Mouse (Mus musculus) T-helper 2 cell (primary cell): ENCODE results near the gene Ttc39b.

ENCODE experiments used
- in situ Hi-C: fragments of 300-600 bp; cut with MboI, MseI; formaldehyde crosslinking; loops from one replicate; pipeline ENCODE4 v1.15.1; 2025; ENCODE audit warnings: high pct_unique_total_duplicates

Gene Ttc39b

DNA sequence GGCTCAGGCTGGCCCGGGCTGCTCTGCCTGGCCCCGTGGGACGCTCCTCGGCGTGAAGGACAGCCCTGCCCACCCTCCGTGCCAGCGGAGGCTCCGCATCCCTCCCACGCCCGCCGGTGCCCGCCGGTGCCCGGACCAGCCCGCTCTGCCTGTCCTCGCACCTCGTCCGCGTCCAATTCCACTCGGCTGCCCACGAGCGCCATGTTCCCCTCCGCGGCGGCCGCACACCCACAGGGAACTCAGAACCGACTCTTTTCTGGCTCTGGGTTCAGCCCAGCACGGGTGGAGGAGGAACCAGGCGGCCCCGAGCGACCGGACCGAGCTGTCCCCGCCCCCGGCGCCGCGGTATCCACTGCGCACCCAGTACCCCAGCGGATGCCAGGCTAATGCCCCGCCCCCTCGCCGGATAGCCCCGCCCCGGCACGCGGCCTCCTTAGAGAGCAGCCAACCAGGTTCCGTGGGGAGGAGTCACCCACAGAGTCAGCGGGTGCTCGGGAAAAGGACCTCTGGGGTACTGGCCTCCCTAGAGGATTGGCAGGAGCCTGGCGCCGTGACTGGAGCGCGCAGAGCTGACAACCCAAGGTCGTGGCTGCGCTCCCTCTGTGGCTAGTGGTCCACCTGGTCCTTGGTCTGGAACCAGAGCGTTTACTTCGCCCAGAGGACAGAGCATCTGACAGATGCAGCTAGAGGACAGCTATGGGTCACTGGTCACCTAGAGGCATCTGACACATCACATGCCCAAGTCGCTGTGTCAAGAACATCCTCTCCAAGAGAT, at the start of gene Ttc39b:
Gene Ttc39b, minus strand, starts transcription at position 346 of the 775 bp plus-strand sequence.
- in situ Hi-C loops: loop anchor here (5.0 to 10.0 kb wide), 2 partner anchors 93 to 1561 kb away; partner anchors contain the start of genes Cntln and Snapc3

- in situ Hi-C loops: no loop called here
Measured at GRCm38 (mm10) chr4:83373381-83373780, 49.3 kb upstream of the Ttc39b start.

DNA sequence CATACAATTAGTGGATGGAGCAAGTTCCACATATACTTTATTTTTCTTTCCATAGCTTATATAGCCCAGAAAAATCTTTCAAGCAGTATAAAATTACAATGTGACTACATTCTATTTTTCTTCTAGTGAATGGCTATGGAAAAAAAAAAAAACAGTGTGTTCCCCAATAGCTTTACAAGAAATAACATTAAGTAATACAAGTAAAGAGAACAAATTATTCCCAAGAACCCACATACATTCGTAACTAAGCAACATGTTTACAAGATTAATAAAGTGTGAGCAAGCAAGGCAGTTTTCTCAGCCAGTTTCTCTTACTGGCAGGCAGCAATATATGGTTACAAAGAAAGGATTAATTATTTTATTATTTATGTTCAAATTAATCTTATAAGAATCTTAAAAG, 33.7 kb upstream of the Ttc39b start:
- in situ Hi-C loops: no loop called here

GRCm38 (mm10) chr4:83354786-83355185, 30.7 kb upstream of the Ttc39b start:
- in situ Hi-C loops: no loop called here

GRCm38 (mm10) chr4:83353949-83354348, 29.9 kb upstream of the Ttc39b start:
- in situ Hi-C loops: no loop called here

DNA sequence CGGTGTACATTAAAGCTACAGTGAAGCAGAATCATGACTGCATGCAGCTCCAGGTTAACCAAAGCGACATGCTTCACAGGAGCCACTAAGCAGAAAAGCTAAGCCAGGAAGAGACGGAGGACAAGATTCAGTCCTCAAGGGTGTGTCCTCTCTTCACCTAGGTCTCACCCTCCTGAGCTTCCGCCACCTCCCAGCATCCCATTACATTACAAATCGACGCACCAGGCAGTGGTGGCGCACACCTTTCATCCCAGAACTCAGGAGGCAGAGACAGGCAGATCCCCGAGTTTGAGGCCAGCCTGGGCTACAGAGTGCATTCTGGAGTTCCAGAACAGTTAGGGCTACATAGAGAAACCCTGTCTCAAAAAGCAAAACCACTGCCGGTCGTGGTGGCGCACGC, 29.2 kb upstream of the Ttc39b start:
- in situ Hi-C loops: no loop called here

- in situ Hi-C loops: no loop called here
Measured at GRCm38 (mm10) chr4:83350719-83351118, 26.7 kb upstream of the Ttc39b start.

DNA sequence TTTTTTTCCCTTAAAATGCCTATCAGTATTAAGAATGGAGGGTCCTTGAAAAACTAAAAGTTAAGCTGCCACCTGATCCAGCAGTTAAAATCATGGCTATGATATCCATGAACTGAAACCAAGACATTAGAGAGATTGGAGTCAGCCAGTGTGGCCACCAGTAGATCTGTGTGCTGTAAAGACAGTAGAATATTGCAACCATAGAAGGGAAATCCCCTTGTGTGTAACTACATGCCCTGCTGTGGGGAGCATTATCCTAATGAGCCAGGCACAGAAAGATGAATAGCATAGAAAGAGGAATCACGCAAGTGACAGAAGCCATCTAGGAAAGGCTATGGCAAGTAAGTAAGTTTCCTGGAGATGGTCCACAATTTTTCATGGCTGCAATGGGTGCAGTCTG, 24.9 kb upstream of the Ttc39b start:
- in situ Hi-C loops: no loop called here

DNA sequence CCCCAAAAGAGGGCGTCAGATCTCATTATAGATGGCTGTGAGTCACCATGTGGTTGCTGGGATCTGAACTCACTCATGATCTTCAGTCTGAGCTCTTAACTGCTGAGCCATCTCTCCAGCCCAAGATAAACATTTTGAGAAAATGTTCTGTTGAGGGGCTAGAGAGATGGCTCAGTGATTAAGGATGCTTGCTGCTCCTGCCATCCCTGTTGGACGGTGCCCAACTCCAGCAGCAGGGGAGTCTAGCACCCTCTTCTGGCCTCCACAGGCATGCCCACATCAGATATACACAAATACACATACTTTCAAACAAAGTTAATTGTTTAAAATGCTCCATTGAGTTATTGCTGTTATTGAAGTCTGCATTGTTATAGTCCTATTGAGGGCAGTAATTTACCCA, 19.8 kb upstream of the Ttc39b start:
- in situ Hi-C loops: no loop called here

DNA sequence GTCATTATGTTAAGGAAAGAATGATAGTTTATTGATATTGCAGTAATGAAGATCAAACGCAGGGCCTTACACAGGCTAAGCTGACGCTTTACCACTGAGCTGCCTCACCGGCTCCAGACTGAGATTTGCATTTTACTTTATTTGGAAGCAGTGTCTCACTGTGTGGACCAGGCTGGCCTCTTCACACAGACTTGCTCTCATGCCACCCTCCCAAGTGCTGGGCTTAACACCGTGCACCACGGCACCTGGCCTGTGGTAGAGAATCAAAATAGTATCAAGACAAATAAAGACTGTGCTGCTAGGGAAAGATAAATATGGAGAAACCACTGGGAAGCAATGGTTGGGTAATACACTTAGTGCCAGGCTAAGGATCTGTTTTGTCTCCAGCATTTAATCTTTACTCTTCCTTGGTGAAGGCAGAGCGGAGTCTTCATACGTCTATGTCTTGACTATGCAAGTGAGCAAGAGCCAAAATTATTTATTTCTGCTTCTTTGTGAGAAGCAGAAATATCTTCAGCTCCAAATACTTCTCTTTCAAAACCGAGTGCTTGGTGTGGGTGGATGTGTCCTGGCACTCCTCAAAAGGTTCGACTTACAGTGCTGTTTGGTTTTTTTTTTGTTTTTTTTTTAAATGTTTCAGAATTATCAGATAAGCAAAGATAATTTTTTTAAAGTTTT, 19.2 kb upstream of the Ttc39b start:
- in situ Hi-C loops: no loop called here

DNA sequence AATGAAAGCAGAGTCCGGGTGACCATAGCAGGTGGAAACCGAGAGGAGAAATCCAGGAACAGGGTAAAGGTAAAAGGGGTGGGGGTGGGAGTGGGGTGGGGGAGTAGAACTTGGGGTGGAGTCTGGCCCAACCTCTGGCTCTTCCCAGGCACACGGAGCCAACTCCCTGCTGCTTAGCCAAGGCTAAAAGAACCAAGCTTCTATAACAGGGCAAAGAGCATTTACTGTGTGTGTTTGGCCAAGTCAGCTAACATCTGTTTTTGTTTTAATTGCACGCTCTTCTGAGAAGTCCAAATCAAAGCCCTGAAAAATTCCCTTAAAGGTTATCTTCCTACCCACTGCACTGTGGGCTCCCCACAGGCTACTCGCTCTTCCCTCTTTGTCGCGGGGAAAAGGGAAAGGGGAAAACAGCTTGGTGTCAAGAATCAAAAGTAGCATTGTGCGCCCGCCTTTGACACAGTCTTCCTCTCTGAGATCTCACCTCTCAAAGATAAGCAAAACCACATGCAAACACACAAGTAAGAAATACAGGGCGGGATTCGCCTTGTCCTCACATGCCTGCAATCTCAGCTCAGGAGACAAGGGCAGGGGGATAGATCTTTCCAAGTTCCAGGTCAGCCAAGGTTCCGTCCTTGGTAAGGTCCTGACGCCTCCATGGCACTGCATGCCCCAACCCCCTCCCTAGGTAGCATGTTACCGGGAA, 18.4 kb upstream of the Ttc39b start:
- in situ Hi-C loops: no loop called here

- in situ Hi-C loops: no loop called here
Measured at GRCm38 (mm10) chr4:83339393-83339792, 15.3 kb upstream of the Ttc39b start.

- in situ Hi-C loops: no loop called here
Measured at GRCm38 (mm10) chr4:83337717-83338116, 13.7 kb upstream of the Ttc39b start.

DNA sequence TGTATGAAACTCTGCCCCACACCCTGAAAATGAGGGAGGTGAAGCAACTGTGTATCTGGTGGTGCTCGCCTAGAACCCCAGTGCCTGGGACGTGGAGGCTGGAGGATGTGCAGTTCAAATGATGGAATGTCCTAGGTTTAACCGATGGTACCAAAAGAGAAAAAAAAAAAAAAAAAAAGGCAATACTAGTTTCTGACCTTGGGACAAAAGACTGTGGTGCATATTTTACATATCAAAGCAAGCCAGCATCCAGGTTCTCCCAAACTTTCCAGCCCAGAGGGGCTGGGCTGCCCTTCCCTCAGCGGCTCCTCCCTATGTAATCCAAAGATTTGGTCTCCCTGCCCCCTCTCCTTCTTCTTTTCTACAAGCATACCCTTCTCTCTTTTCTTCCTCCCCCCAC, 6.3 kb upstream of the Ttc39b start:
- in situ Hi-C loops: no loop called here

DNA sequence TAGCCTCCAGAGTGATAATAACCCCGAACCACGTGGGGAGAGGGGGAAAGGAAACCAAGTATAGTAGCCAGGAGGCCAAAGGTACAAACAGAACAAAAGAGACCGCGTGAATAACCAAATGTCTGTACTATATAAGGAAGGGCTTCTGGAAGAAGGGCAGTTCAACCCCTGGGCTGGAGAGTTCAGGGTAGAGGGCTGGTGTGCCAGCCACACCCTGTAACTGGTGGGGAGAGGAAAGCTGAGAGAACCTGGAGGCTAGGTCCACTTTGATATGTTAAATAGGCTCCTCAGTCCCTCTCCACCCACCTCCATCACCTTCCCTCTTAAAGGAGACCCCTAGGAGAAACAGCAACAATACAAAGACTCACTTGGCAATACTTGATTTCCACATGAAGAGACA, 5.6 kb upstream of the Ttc39b start:
- in situ Hi-C loops: loop anchor here (10.0 kb wide), 1 partner anchor 1555 kb away; the partner anchor contains the start of gene Cntln

DNA sequence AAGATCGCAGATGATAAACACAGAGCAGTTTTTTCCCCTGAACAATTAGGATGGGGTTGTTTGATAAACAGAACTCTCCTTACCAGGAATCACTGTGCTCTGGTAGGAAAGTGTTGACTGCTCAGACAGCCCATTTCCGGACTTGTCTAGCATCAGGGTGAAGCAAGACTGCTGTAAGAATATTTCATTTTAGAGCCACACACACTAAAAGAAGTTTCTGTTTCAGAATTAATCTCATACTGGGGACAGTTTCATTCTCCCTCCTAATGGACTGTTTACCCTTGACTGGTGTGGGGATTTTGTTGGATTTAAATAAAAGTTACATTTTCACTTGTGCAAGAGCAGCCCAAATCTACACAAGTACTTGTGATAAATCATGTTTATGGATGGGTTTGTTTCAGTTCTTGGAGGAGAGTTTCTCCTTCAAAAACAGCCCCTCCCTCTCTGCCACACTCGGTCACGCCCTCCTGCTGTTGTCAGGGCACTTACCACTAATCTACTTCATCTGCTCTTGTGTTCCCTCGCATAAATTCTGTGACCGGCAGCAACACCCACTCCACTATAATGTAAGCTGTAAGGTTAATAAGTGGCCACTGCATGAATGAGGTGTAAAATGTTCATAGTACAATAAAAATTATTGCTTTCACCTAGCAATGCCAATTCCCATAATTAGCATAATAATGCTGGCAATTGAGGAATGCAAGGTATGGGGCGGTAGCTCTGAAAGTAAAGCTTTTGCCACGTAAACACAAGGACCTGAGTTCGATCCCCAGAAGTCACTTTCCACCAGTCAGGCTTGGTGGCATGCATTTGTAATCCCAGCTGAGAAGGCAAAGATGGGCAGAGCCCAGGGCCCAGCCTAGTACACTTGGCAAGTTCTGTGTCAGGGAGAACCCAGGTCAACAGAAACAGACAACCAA, 4.2 kb upstream of the Ttc39b start:
- in situ Hi-C loops: loop anchor here (10.0 kb wide), 1 partner anchor 1557 kb away; the partner anchor contains the start of gene Cntln

- in situ Hi-C loops: loop anchor here (10.0 kb wide), 1 partner anchor 1557 kb away; the partner anchor contains the start of gene Cntln
Measured at GRCm38 (mm10) chr4:83327526-83327925, 3.5 kb upstream of the Ttc39b start.

- in situ Hi-C loops: loop anchor here (10.0 kb wide), 1 partner anchor 1559 kb away; the partner anchor contains the start of gene Cntln
Measured at GRCm38 (mm10) chr4:83325366-83325765, 1.3 kb upstream of the Ttc39b start.

DNA sequence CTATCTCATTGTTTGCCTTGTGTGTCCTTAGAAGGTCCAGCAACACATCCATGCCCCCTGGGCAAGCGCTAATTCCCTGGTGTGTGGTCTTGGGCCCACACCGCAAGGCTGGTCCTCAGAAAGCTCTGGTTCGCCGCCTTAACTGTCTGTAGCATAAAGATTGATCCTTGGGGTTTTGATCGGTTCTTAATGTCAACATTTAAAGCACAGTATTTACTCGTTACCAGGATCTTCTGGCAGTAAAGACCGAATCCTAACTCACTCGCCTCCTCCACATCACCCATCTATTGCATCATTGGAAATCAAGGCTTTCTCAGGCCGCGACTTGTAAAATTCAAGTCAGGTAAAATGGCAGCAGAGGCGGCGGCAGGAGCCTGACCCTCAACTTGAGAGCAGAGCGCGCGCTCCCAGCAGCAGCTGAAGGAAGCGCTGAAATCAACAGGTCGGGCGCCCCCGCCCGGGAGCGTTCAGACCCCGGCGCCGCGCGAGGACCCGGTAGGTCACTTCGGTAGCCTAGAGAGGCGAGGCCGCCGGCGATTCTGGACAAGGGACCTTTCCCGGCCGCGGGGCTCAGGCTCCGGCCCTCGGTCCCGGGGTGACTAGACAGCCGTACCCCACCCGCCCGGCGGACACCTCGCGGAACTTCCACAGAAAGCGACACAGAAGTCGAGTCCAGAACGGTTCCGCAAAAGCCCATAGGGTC, 703 bp downstream of the Ttc39b start:
- in situ Hi-C loops: loop anchor here (5.0 to 10.0 kb wide), 2 partner anchors 94 to 1561 kb away; partner anchors contain the start of genes Cntln and Snapc3

- in situ Hi-C loops: loop anchor here (5.0 to 10.0 kb wide), 2 partner anchors 98 to 1565 kb away; partner anchors contain the start of genes Cntln and Snapc3
Measured at GRCm38 (mm10) chr4:83319736-83320135, 4.3 kb downstream of the Ttc39b start.
